Mouse (Mus musculus) stomach, postnatal 0 days (tissue): ENCODE data around the gene Rapgefl1.

ENCODE experiments used
- CTCF ChIP-seq: IDR thresholded peaks from 2 replicates; pipeline ENCODE4 v1.5.1; 2016; ENCODE audit warnings: antibody characterized with exemption, low read depth, mild to moderate bottlenecking, moderate library complexity
- EP300 ChIP-seq: optimal IDR thresholded peaks from 2 replicates; pipeline ENCODE3; 2016; ENCODE audit warnings: antibody characterized with exemption

DNA sequence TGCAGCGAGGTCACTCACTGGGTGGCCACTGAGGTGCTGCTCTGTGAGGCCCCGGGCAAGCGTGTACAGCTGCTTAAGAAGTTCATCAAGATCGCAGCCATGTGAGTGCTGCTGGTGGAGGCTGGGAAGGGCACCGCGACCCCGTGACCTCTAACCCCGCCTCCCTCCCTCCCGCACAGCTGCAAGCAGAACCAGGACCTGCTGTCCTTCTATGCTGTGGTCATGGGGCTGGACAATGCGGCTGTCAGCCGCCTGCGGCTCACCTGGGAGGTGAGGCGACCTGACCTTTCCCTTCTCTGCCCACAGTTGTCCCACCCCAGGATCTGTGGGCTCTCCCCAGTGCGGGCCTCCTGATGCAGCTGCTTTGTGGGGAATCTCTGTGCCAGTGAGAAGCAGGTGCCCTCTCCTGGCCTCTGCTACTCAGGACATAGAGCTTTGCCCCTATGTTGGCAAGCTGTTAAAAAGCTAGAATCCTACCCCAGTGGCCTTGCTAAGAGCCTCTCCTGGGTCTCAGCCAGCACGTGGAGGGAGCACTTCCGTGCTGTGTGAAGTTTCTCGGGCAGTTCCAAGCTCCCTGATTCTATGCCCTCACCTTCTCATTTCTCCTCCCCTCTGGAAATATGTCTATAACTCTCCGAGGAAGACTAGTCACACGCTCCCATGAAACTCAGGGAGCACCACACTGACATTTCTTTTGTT is 12.8 kb downstream of the Rapgefl1 start:
- 0 out of 2 replicates have a peak, but pooled peaks have one; percentile 17 for TF ChIP-seq CTCF
- TF ChIP-seq EP300: no peak
